Mouse (Mus musculus) stomach, postnatal 0 days (tissue): ENCODE measurements around the gene Klc1.

Experiments used
- CTCF ChIP-seq: IDR thresholded peaks from 2 replicates; pipeline ENCODE4 v1.5.1; 2016; ENCODE audit warnings: antibody characterized with exemption, low read depth, mild to moderate bottlenecking, moderate library complexity
- EP300 ChIP-seq: optimal IDR thresholded peaks from 2 replicates; pipeline ENCODE3; 2016; ENCODE audit warnings: antibody characterized with exemption

DNA sequence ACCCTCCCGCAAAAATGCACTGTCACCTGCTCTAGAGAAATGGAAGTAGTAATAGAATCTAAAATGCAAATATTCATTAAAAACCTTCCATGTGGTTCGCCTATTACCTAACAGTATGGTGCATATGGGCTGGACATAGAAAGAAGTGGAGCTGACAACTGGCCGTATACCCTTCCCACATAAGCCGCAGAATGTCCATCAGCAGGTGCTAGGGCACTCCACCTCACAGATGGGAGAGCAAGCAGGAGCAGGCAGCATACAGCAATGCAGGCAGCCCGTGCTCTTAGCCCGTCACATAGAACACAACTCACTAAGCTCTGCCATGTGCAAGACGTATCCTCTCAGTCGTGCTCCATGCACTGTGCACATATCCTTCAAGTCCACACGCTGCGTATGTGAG, 88.2 kb downstream of the Klc1 start:
- no peak for TF ChIP-seq CTCF
- no peak for TF ChIP-seq EP300
